Mouse (Mus musculus) adrenal gland, postnatal 0 days (tissue): ENCODE measurements around the gene Pmch. TPM values are rescaled to one million over a fixed set of nuclear protein-coding genes. Genes with fewer than 3 reads are reported as not detected.

Experiments
- polyA plus RNA-seq: library from polyadenylated mRNA; unstranded; fragments of >200 nt; fragmentation: Nextera tagmentation; extraction: Ambion mirVana; gene quantifications from 2 replicates; pipeline ENCODE4 v1.2.1, GENCODE M21; 2015

Pmch gene
- 0.35 TPM in 1 of 2 replicates, not detected in the other for polyA plus RNA-seq

DNA sequence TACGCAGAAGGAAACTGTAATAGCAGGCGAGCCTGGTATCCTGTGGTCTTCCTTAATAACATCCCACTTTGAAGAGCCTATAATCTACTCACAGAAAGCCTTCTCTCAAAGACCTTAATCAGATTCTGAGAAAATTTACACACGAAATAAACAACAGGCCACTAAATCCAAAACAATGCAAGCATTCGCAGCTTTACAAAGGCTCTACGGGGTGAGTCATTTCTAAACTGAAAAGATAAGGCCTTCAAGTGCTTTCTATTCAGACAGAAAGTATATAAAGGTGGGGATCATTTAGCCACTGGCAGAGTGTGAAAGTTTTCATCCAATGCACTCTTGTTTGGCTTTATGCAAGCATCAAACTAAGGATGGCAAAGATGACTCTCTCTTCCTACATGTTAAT is at the start of gene Pmch:
Gene Pmch (plus strand): TSS at position 301 of the 400 bp plus-strand sequence.

Other genes starting within 250 kb of the Pmch start
- gene Igf1, start 232.8 kb upstream of the Pmch start, polyA plus RNA-seq, result 39.4 and 49.7 TPM in 2 replicates
- 2.9 TPM in 2 replicates for gene Parpbp, start 55.9 kb downstream of the Pmch start, polyA plus RNA-seq
- 59.3 and 77.7 TPM in 2 replicates for gene Nup37, start 55.9 kb downstream of the Pmch start, polyA plus RNA-seq
- gene Washc3, start 110.0 kb downstream of the Pmch start, polyA plus RNA-seq, result 180 and 213 TPM in 2 replicates